Mouse (Mus musculus): ENCODE measurements at regions not wholly inside any gene's neighbourhood (a gene's known extent, or its start where the extent isn't known, plus 50 kb on each side); places are given as distances from the start of the nearest gene placed in this dataset.

DNA sequence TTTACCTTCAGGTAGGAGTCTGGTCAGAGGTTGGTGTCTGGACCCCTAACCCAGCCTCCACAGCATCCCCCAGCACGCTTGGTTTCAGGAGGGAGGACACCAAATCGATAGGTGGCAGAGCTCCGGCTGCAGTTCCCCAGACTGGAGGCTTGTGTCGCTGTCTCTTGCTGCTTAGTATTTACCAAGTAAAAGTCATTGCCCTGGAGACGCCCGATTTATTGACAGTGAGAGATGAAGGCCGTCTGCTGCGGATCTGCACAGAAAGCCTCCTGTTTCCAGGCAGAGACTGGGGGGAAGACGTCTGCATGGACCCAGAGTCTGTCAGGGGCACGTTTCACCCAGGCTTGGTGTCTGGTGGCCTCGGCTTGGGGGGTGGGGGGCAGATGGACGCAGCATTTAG, 70.4 kb upstream of the Rufy1 start:
- no peak for TF ChIP-seq POLR2A (IDR thresholded peaks at IDR 0.05; ENCODE audit: borderline replicate concordance, insufficient read depth, low read length)
- TF ChIP-seq CTCF (IDR thresholded peaks at IDR 0.05; ENCODE audit: borderline replicate concordance, insufficient read depth, low read depth, low read length): no peak

Measured in cerebellum, adult 2 months (tissue).